Mouse (Mus musculus): ENCODE measurements around the gene Ogfrl1.

- TF ChIP-seq CTCF (IDR thresholded peaks at IDR 0.05; ENCODE audit: low read depth) (no peak), EP300 (IDR thresholded peaks at IDR 0.05; ENCODE audit: low read depth) (no peak)
Measured at GRCm38 (mm10) chr1:23332192-23332591, 65.4 kb downstream of the Ogfrl1 start.
